Mouse (Mus musculus) left cerebral cortex, adult 8-10 months (tissue): Measurements from ENCODE around the gene Rps11. TPM values are rescaled to one million over a fixed set of nuclear protein-coding genes. Genes with fewer than 3 reads are reported as not detected.
"Not testable (repeated sequence)": the region's sequence is repeated elsewhere in the genome, so short reads cannot be mapped to it uniquely, and the experiment has no call there.

Experiments
- DNase-seq, 2 experiments: peaks; one replicate each; pipeline ENCODE4 v3.0.0; 2022; ENCODE audit warnings: low spot score in 2 of 2
- total RNA-seq, 4 experiments: library from RNA; stranded (reverse); gene quantifications; 2 replicates each; pipeline ENCODE4 v1.2.4; 2022

The Rps11 gene
- total RNA-seq, result 100 to 1,000 TPM; 467 to 554 (median 521) TPM

GRCm38 (mm10) chr7:45124224-45125143 is at the start of gene Rps11:
Rps11 (minus strand) TSS chr7:45124439.
- peak; percentile 96 to 98 for DNase-seq

- DNase-seq, result not testable (repeated sequence)
These were observed 49.5 kb upstream of the Rps11 start for GRCm38 (mm10) chr7:45173772-45174171.

- DNase-seq, result no peak
These were observed 48.7 kb upstream of the Rps11 start for GRCm38 (mm10) chr7:45172974-45173373.

- peak in 1 of 2 experiments; percentile 73 for DNase-seq
These were observed 45.3 kb upstream of the Rps11 start for GRCm38 (mm10) chr7:45169495-45169894.

GRCm38 (mm10) chr7:45168656-45169055 is 44.4 kb upstream of the Rps11 start:
- DNase-seq, result no peak

GRCm38 (mm10) chr7:45167761-45168445 is 43.7 kb upstream of the Rps11 start:
- DNase-seq, result peak in 1 of 2 experiments; percentile 70

- peak in 1 of 2 experiments; percentile 63 for DNase-seq
These were observed 42.7 kb upstream of the Rps11 start for GRCm38 (mm10) chr7:45166950-45167401.

GRCm38 (mm10) chr7:45165701-45166100 is 41.5 kb upstream of the Rps11 start:
- DNase-seq, result no peak

- no peak for DNase-seq
These were observed 40.6 kb upstream of the Rps11 start for GRCm38 (mm10) chr7:45164833-45165232.

GRCm38 (mm10) chr7:45163735-45164490 is 39.7 kb upstream of the Rps11 start, which contains the start of gene Slc17a7:
Slc17a7 (plus strand) TSS chr7:45163949.
- DNase-seq, result peak in 1 of 2 experiments; percentile 51

- no peak for DNase-seq
These were observed 38.9 kb upstream of the Rps11 start for GRCm38 (mm10) chr7:45162996-45163615.

GRCm38 (mm10) chr7:45162551-45162950 is 38.3 kb upstream of the Rps11 start:
- DNase-seq, result no peak

- DNase-seq, result peak; percentile 86 to 95
These were observed 37.6 kb upstream of the Rps11 start for GRCm38 (mm10) chr7:45161612-45162473.

- DNase-seq, result no peak
These were observed 36.6 kb upstream of the Rps11 start for GRCm38 (mm10) chr7:45160866-45161265.

- no peak for DNase-seq
These were observed 36.1 kb upstream of the Rps11 start for GRCm38 (mm10) chr7:45160316-45160800.

- no peak for DNase-seq
These were observed 34.8 kb upstream of the Rps11 start for GRCm38 (mm10) chr7:45158991-45159390.

GRCm38 (mm10) chr7:45157459-45157858 is 33.2 kb upstream of the Rps11 start:
- DNase-seq, result peak in 1 of 2 experiments; percentile 75

- DNase-seq, result no peak
These were observed 32.0 kb upstream of the Rps11 start for GRCm38 (mm10) chr7:45156206-45156605.

- DNase-seq, result no peak
These were observed 31.4 kb upstream of the Rps11 start for GRCm38 (mm10) chr7:45155590-45155989.
